In the genomic region with DNA sequence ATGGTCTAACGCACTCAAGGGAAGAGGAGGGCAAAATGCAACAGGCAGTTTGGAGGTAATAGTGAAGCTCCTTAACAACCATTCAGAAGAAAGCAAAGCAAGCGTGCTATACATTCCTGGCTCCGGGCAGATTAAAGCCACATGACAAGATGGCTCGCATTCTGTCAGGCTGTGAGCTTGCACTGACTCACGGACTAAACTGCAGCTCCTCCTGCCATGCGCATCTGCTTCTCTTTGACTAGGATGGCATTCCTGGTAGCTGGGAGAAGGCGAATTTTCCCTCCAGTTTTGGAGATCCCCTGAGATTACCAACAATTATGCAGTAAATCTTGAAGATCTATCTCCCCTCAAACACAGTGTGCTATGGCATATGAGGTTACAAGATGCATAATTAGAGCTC, we compare ENCODE assay signal across 26 mouse cellular contexts.
A peak's percentile ranks its signal among the peaks of the same experiment; 100 is the strongest.
DNase-seq lines count a peak whose midpoint lies in the region; ATAC-seq and TF ChIP-seq lines count a peak whose summit lies in the region.
"Had no signal": no experiment of that assay in that cellular context is flagged by ENCODE, and none has a peak within 500 bp of the region (broad histone marks: within the 10 kb centered on the region; RNA-seq: fewer than 3 reads in every experiment).

No protein-coding gene starts in this region.

- H3K36me3 ChIP-seq in forebrain, embryonic 16.5 days (ENCODE audit: control insufficient read depth, insufficient read depth) = no peaks in the 10 kb centered on the region
- no peaks in the 10 kb centered on the region for H3K36me3 ChIP-seq in forebrain, embryonic 10.5 days (replicated peaks)
- H3K36me3 ChIP-seq in embryonic facial prominence, embryonic 10.5 days (replicated peaks) = no peaks in the 10 kb centered on the region
- H3K36me3 ChIP-seq in hindbrain, embryonic 14.5 days (replicated peaks; ENCODE audit: control insufficient read depth, insufficient read depth) = no peaks in the 10 kb centered on the region
- H3K36me3 ChIP-seq in hindbrain, postnatal 0 days (ENCODE audit: insufficient read depth, low read length) = no peaks in the 10 kb centered on the region
- H3K36me3 ChIP-seq: heart, embryonic 12.5 days; hindbrain, embryonic 10.5 days; lung, embryonic 15.5 days; midbrain, embryonic 15.5 days had no signal

- no peak overlapping the region for H3K9ac ChIP-seq in forebrain, embryonic 16.5 days (replicated peaks; ENCODE audit: low read depth, low read length)
- H3K9ac ChIP-seq in hindbrain, embryonic 14.5 days = no peak overlapping the region
- no peak overlapping the region for H3K9ac ChIP-seq in hindbrain, postnatal 0 days (replicated peaks; ENCODE audit: low read length)
- H3K9ac ChIP-seq: heart, embryonic 12.5 days; liver, embryonic 14.5 days; lung, embryonic 15.5 days; midbrain, embryonic 15.5 days had no signal

- H3K4me3 ChIP-seq in forebrain, embryonic 16.5 days (replicated peaks; ENCODE audit: low read length) = no peak overlapping the region
- no peak overlapping the region for H3K4me3 ChIP-seq in forebrain, embryonic 10.5 days
- no peak overlapping the region for H3K4me3 ChIP-seq in embryonic facial prominence, embryonic 10.5 days
- H3K4me3 ChIP-seq in hindbrain, embryonic 14.5 days (replicated peaks; ENCODE audit: low read length) = no peak overlapping the region
- no peak overlapping the region for H3K4me3 ChIP-seq in hindbrain, postnatal 0 days (ENCODE audit: low read length)
- H3K4me3 ChIP-seq: heart, embryonic 12.5 days; hindbrain, embryonic 10.5 days; layer of hippocampus, adult 2 months; lung, embryonic 15.5 days; megakaryocyte, embryonic 14.5 days; midbrain, embryonic 15.5 days; myocyte had no signal

- ATAC-seq in forebrain, embryonic 16.5 days = peak; percentile 43
- ATAC-seq in hindbrain, embryonic 14.5 days (ENCODE audit: low FRiP score) = no peak
- ATAC-seq in hindbrain, postnatal 0 days = no peak
- ATAC-seq: CD4-positive, CD25-positive, alpha-beta regulatory T cell, adult 4 months; intestine, postnatal 0 days; midbrain, embryonic 15.5 days had no signal

- no peaks in the 10 kb centered on the region for H3K9me3 ChIP-seq in forebrain, embryonic 16.5 days (ENCODE audit: control insufficient read depth, low read length)
- H3K9me3 ChIP-seq in forebrain, embryonic 10.5 days = no peaks in the 10 kb centered on the region
- H3K9me3 ChIP-seq in embryonic facial prominence, embryonic 10.5 days = no peaks in the 10 kb centered on the region
- H3K9me3 ChIP-seq in hindbrain, embryonic 14.5 days (ENCODE audit: control insufficient read depth, low read length) = no peaks in the 10 kb centered on the region
- no peaks in the 10 kb centered on the region for H3K9me3 ChIP-seq in hindbrain, postnatal 0 days (ENCODE audit: low read length)
- H3K9me3 ChIP-seq: heart, embryonic 12.5 days; hindbrain, embryonic 10.5 days; lung, embryonic 15.5 days; megakaryocyte, embryonic 14.5 days; midbrain, embryonic 15.5 days had no signal

- no peaks in the 10 kb centered on the region; the same call in 1 of the 2 replicates for H3K4me1 ChIP-seq in forebrain, embryonic 16.5 days (replicated peaks; ENCODE audit: control insufficient read depth, insufficient read depth, low read length)
- peaks cover 8% of the 10 kb centered on the region; the same call in 1 of the 2 replicates for H3K4me1 ChIP-seq in forebrain, embryonic 10.5 days
- peaks cover 12% of the 10 kb centered on the region; the same call in 1 of the 2 replicates for H3K4me1 ChIP-seq in embryonic facial prominence, embryonic 10.5 days
- no peaks in the 10 kb centered on the region for H3K4me1 ChIP-seq in hindbrain, embryonic 14.5 days (replicated peaks; ENCODE audit: control insufficient read depth, insufficient read depth, low read length)
- no peaks in the 10 kb centered on the region for H3K4me1 ChIP-seq in hindbrain, postnatal 0 days (ENCODE audit: insufficient read depth, low read length)
- H3K4me1 ChIP-seq: heart, embryonic 12.5 days; hindbrain, embryonic 10.5 days; lung, embryonic 15.5 days; megakaryocyte, embryonic 14.5 days; midbrain, embryonic 15.5 days had no signal

- H3K4me2 ChIP-seq in forebrain, embryonic 16.5 days (ENCODE audit: low read length) = no peak overlapping the region
- no peak overlapping the region for H3K4me2 ChIP-seq in hindbrain, embryonic 14.5 days (replicated peaks)
- H3K4me2 ChIP-seq in hindbrain, postnatal 0 days (ENCODE audit: low read depth, low read length) = no peak overlapping the region
- H3K4me2 ChIP-seq: heart, embryonic 12.5 days; lung, embryonic 15.5 days; midbrain, embryonic 15.5 days had no signal

- H3K27me3 ChIP-seq in forebrain, embryonic 16.5 days (replicated peaks; ENCODE audit: control insufficient read depth, insufficient read depth, low read length) = no peaks in the 10 kb centered on the region
- no peaks in the 10 kb centered on the region for H3K27me3 ChIP-seq in forebrain, embryonic 10.5 days (ENCODE audit: poor library complexity, severe bottlenecking)
- no peaks in the 10 kb centered on the region for H3K27me3 ChIP-seq in embryonic facial prominence, embryonic 10.5 days (replicated peaks; ENCODE audit: low read depth, poor library complexity, severe bottlenecking)
- H3K27me3 ChIP-seq in hindbrain, embryonic 14.5 days (ENCODE audit: control insufficient read depth, insufficient read depth, low read length) = no peaks in the 10 kb centered on the region
- H3K27me3 ChIP-seq in hindbrain, postnatal 0 days (ENCODE audit: insufficient read depth, low read length) = no peaks in the 10 kb centered on the region
- H3K27me3 ChIP-seq: heart, embryonic 12.5 days; midbrain, embryonic 15.5 days had no signal

- H3K27ac ChIP-seq in forebrain, embryonic 16.5 days (ENCODE audit: low read length) = no peak overlapping the region
- H3K27ac ChIP-seq in forebrain, embryonic 10.5 days = no peak overlapping the region
- H3K27ac ChIP-seq in embryonic facial prominence, embryonic 10.5 days (replicated peaks) = 0 out of 2 replicates have a peak overlapping the region, but pooled peaks have one; percentile 36
- no peak overlapping the region for H3K27ac ChIP-seq in hindbrain, embryonic 14.5 days
- no peak overlapping the region for H3K27ac ChIP-seq in hindbrain, postnatal 0 days
- H3K27ac ChIP-seq: hindbrain, embryonic 10.5 days; layer of hippocampus, adult 2 months; liver, embryonic 14.5 days; lung, embryonic 15.5 days; midbrain, embryonic 15.5 days had no signal

- 63% methylated on average over 7 of the region's 7 CpGs for WGBS in forebrain, embryonic 16.5 days
- 60% methylated on average over 7 of the region's 7 CpGs for WGBS in forebrain, embryonic 10.5 days
- WGBS in embryonic facial prominence, embryonic 10.5 days = 46% methylated on average over 7 of the region's 7 CpGs
- WGBS in hindbrain, embryonic 14.5 days = 66% methylated on average over 7 of the region's 7 CpGs
- 67% methylated on average over 7 of the region's 7 CpGs for WGBS in hindbrain, postnatal 0 days

- TF ChIP-seq CTCF in hindbrain, postnatal 0 days (IDR thresholded peaks at IDR 0.05; ENCODE audit: low read depth) = no peak

- no peak for DNase-seq in forebrain, embryonic 10.5 days (ENCODE audit: extremely low spot score, low spot score)
- peak; percentile 37 for DNase-seq in retina, postnatal 1 day
- DNase-seq in retina, embryonic 14.5 days (ENCODE audit: low spot score) = no peak
- DNase-seq in embryonic facial prominence, embryonic 10.5 days (ENCODE audit: low spot score) = peak; percentile 58
- no peak for DNase-seq in hindbrain, embryonic 14.5 days (ENCODE audit: low spot score)
- no peak for DNase-seq in urinary bladder, postnatal 4 days (ENCODE audit: low spot score in 2 of 2)
- no peak for DNase-seq in hindbrain, postnatal 0 days (ENCODE audit: low spot score)
- DNase-seq: adrenal gland, adult 8-10 months; cerebellum, adult 9-11 months; gastrocnemius, postnatal 25 days; heart, adult 18-20 months; heart, postnatal 10 days; kidney, postnatal 25 days; lung, postnatal 36 days; thymus, postnatal 14 days had no signal

Comparison
In these comparisons a context has a peak if more than half of its experiments do, and no peak if none do; other contexts are left out.
1. DNase-seq: peak in retina, postnatal 1 day (single experiment) and embryonic facial prominence, embryonic 10.5 days (single experiment); none in forebrain, embryonic 10.5 days (single experiment), retina, embryonic 14.5 days (single experiment), hindbrain, embryonic 14.5 days (single experiment), urinary bladder, postnatal 4 days (0 of 2) and hindbrain, postnatal 0 days (single experiment).